Mouse (Mus musculus): ENCODE data around the gene Ovca2.

Gene Ovca2

DNA sequence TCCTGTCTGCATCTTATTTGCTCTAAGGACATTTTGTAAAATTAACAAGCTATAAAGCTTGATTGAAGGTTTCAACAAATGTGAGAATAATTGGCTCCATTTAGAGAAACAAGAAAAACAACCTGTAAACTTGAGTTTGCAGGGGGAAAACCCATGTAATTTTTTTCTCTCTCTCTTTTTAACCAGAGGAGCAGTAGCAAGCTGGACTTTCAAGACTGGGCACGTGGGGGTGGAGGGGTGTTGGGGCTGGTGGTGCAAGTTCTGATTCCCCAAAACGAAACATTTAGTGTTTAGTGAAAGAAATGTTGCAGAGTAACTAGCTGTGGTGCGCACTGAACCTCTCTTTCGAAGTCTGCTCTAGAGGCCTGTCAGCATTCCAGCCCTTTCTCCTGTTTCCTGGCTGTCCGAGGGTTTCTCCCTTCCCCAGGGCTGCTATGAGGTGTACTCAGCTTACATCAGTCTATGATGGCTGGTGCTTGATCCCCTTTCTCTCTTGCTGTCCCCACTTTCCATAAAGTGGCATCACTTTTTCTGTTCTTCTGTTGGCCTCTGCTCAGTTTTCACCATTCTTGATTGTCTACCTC, 44.1 kb downstream of the Ovca2 start:
- in situ Hi-C loops (cut with MboI; ENCODE audit: unreplicated experiment in 2 of 2), result no loop called here

DNA sequence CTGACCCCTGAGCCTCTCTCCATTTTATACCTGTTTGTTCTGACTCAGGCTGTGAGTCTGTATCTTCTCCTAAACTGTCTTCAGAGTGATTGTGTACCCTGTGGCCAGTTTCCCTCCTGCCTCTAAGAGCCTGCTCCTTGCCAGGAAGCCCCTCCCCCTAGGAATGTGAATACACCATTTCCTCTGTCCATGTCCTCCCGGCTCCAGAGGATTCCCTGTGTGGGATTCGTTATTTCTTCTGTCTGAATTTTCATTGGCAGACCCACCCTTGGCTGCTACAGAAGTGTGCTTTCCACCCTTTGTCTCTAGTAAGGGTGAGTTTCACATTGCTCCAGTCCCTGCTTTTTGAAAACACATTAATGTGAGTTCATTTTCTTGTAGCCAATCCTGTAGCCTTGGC, 44.7 kb downstream of the Ovca2 start:
- in situ Hi-C loops (cut with MboI; ENCODE audit: unreplicated experiment in 2 of 2), result no loop called here

DNA sequence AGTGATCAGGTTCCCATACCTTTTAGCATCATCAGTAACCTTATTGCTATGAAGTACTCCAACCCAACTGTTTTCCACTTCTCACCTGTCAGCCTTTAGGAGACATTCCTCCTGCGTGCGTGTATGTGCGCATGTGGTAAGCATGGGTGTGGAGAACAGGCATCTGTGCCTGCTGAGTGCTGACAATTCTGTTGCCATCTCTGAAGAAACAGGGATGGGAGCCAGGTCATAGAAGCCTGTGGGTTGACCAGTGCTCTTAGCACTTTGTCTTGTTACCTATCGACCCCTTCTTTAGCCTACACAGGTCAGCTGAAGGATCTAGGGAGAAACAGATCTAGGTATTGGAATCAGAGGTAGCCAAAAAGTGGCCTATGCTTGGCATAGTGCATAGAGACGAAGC, 45.2 kb downstream of the Ovca2 start:
- in situ Hi-C loops (cut with MboI; ENCODE audit: unreplicated experiment in 2 of 2), result no loop called here

DNA sequence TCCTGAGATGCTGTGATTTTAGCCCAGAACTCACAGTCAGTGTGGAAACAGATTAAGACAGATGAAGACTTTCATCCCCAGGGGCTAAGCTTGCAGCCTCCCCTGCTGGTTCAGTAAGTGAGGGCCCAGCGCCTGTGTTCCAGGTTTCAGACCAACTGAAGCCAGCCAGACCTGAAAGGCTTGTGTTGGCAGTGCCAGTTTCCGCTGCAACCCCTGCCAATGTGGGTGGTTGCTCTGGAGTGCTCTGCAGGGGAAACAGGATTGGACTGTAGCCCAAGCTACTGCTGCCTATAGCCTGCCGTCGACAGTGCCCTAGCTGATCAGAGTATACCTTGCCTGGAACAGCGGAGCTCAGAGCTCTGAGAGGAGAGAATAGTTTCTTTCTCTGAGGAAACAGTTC, 46.4 kb downstream of the Ovca2 start:
- in situ Hi-C loops (cut with MboI; ENCODE audit: unreplicated experiment in 2 of 2), result no loop called here

DNA sequence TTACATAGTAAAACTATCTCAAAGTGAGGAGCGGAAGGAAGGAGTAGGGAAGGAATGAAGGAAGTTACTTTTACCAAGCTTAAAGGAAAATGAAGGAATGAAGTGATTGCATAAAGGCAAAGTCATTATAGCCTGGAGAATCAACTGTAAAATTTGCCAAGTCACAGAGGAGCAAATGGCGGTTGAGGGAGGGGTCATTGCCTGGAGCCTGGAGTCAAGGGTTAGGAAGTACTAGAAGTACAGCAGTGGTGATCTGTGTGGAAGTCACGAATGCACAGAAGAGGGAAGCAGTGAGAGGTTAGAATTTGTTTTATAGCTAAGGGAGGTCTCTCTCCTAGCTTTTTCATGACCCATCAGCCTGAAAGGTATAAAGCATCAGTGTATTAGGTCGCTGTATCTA, 47.3 kb downstream of the Ovca2 start:
- in situ Hi-C loops (cut with MboI; ENCODE audit: unreplicated experiment in 2 of 2), result no loop called here

DNA sequence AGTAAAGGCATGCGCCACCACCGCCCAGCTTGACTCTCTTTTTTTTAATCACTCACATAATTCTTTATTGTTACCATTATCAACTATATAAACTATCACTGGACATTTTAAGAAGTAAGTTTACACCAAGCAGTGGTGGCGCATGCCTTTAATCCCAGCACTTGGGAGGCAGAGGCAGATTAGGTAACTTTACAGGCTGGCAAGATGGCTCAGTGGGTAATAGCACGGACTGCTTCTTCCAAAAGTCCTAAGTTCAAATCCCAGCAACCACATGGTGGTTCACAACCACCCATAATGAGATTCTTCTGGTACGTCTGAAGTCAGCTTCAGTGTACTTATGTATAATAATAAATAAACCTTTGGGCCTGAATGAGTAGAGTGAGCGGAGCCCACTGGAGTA, 49.2 kb downstream of the Ovca2 start:
- in situ Hi-C loops (cut with MboI; ENCODE audit: unreplicated experiment in 2 of 2), result no loop called here

DNA sequence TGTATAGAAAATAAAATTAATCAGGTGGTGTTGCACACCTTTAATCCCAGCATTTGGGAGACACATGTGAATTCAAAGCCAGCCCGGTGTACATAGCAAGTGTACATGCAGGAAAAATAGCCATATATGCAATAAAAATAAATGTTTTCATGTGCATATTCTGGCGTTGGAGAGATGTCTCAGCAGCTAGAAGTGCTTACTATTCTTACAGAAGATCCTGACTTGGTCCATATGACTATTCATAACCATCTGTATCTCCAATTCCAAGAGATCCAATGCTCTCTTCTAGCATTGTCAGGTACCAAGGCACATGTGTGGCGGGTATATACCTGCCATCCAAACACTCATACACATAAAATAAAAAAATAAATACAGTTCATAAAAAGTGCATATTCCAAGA, 52.3 kb downstream of the Ovca2 start:
- in situ Hi-C loops (cut with MboI; ENCODE audit: unreplicated experiment in 2 of 2), result no loop called here

All from v-Abl transformed pro-B cells (cell line).